Mouse (Mus musculus): ENCODE measurements around the gene Rplp2.

DNA sequence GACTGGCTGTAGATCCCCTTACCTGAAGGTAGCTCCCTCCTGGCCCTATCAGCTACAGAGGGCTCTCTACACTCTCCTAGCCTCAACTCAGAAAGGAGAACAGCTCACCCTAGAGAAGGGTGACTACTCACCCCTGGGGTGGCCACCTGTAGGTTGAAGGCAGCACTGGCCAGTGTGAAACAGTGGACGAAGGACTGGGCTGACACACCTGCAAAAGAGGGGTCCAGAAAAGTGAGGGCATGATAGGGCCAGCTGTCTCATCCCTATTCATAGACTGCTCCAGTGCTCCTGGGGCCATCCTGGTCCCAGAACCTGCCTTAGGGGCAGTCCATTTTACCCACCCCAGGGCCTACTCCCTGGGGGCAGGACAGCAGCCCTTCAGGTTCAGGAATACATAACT is 35.5 kb upstream of the Rplp2 start:
- TF ChIP-seq GATA1 (IDR thresholded peaks at IDR 0.05; ENCODE audit: low read length) (no peak), TAL1 (IDR thresholded peaks at IDR 0.05; ENCODE audit: low read length) (no peak)
